In the genomic region with DNA sequence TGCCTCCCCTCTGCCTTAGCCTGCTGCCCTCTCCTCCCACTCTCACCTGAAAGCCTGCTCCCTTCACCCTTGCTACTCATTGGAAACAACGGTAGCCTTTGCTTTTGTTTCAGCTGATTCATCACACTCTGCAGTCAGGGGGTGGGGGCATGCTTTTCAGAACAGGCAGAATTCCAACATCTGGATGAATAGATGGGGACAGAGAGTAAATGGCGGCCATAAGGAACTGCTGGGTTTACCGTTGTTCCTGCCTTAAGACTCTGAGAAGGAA, we compare ENCODE assay signal across 19 mouse cellular contexts.
DNase-seq lines count a peak whose midpoint lies in the region; ATAC-seq lines count a peak whose summit lies in the region.
"Had no signal": no experiment of that assay in that cellular context is flagged by ENCODE, and none has a peak within 500 bp of the region (broad histone marks: within the 10 kb centered on the region; RNA-seq: fewer than 3 reads in every experiment).

No protein-coding gene starts in this region.

- H3K27ac ChIP-seq in liver, embryonic 11.5 days (ENCODE audit: low read depth, low read length), result peak overlapping the region; percentile 41; the same call in 1 of the 2 replicates
- H3K27ac ChIP-seq in limb, embryonic 12.5 days, result peak overlapping the region; percentile 45; the same call in 1 of the 2 replicates
- H3K27ac ChIP-seq in stomach, embryonic 16.5 days (ENCODE audit: low read length), result 0 out of 2 replicates have a peak overlapping the region, but pooled peaks have one; percentile 43
- H3K27ac ChIP-seq: forebrain, embryonic 12.5 days; kidney, embryonic 15.5 days; left cerebral cortex, adult 2 months; stomach, embryonic 15.5 days had no signal

- 64% methylated on average over 3 of the region's 3 CpGs for WGBS in liver, embryonic 11.5 days
- 66% methylated on average over 3 of the region's 3 CpGs for WGBS in limb, embryonic 12.5 days
- WGBS in stomach, embryonic 16.5 days, result 48% methylated on average over 3 of the region's 3 CpGs

- no peaks in the 10 kb centered on the region for H3K27me3 ChIP-seq in liver, embryonic 11.5 days (replicated peaks; ENCODE audit: control insufficient read depth, insufficient read depth, low read length)
- 0 out of 2 replicates have a peak, but pooled peaks cover 2% of the 10 kb centered on the region for H3K27me3 ChIP-seq in limb, embryonic 12.5 days
- no peaks in the 10 kb centered on the region for H3K27me3 ChIP-seq in stomach, embryonic 16.5 days (ENCODE audit: control insufficient read depth, insufficient read depth, low read length)
- H3K27me3 ChIP-seq: forebrain, embryonic 12.5 days; heart, embryonic 13.5 days; stomach, embryonic 15.5 days had no signal

- H3K4me1 ChIP-seq in liver, embryonic 11.5 days (replicated peaks; ENCODE audit: control insufficient read depth, insufficient read depth, low read length), result peaks cover 32% of the 10 kb centered on the region
- peaks cover 39% of the 10 kb centered on the region for H3K4me1 ChIP-seq in limb, embryonic 12.5 days (replicated peaks)
- peaks cover 19% of the 10 kb centered on the region for H3K4me1 ChIP-seq in stomach, embryonic 16.5 days (ENCODE audit: control insufficient read depth, insufficient read depth, low read length)

- H3K9ac ChIP-seq in liver, embryonic 11.5 days (ENCODE audit: low read depth, low read length), result no peak overlapping the region
- no peak overlapping the region for H3K9ac ChIP-seq in limb, embryonic 12.5 days (replicated peaks)
- no peak overlapping the region for H3K9ac ChIP-seq in stomach, embryonic 16.5 days (ENCODE audit: low read length)
- H3K9ac ChIP-seq: forebrain, embryonic 12.5 days; heart, embryonic 13.5 days; kidney, embryonic 15.5 days; stomach, embryonic 15.5 days had no signal

- no peaks in the 10 kb centered on the region for H3K9me3 ChIP-seq in liver, embryonic 11.5 days (ENCODE audit: control insufficient read depth, low read length)
- H3K9me3 ChIP-seq in limb, embryonic 12.5 days, result no peaks in the 10 kb centered on the region
- H3K9me3 ChIP-seq in stomach, embryonic 16.5 days (replicated peaks; ENCODE audit: control insufficient read depth, low read length), result no peaks in the 10 kb centered on the region
- H3K9me3 ChIP-seq: forebrain, embryonic 12.5 days; heart, embryonic 13.5 days; kidney, embryonic 15.5 days; stomach, embryonic 15.5 days had no signal

- no peak overlapping the region; the same call in 1 of the 2 replicates for H3K4me2 ChIP-seq in liver, embryonic 11.5 days
- no peak overlapping the region for H3K4me2 ChIP-seq in limb, embryonic 12.5 days
- H3K4me2 ChIP-seq in stomach, embryonic 16.5 days (ENCODE audit: low read depth, low read length), result no peak overlapping the region
- H3K4me2 ChIP-seq: forebrain, embryonic 12.5 days; heart, embryonic 13.5 days; kidney, embryonic 15.5 days; stomach, embryonic 15.5 days had no signal

- no peaks in the 10 kb centered on the region for H3K36me3 ChIP-seq in liver, embryonic 11.5 days (ENCODE audit: control insufficient read depth, insufficient read depth, low read length)
- H3K36me3 ChIP-seq in limb, embryonic 12.5 days, result peaks cover 78% of the 10 kb centered on the region
- no peaks in the 10 kb centered on the region for H3K36me3 ChIP-seq in stomach, embryonic 16.5 days (ENCODE audit: control insufficient read depth, insufficient read depth, low read length)
- H3K36me3 ChIP-seq: heart, embryonic 13.5 days; kidney, embryonic 15.5 days had no signal

- no peak overlapping the region for H3K4me3 ChIP-seq in liver, embryonic 11.5 days (ENCODE audit: low read depth, low read length)
- no peak overlapping the region for H3K4me3 ChIP-seq in limb, embryonic 12.5 days (replicated peaks)
- no peak overlapping the region for H3K4me3 ChIP-seq in stomach, embryonic 16.5 days (replicated peaks; ENCODE audit: low read length)
- H3K4me3 ChIP-seq: forebrain, embryonic 12.5 days; heart, embryonic 13.5 days; kidney, embryonic 15.5 days; left cerebral cortex, adult 2 months; stomach, embryonic 15.5 days had no signal

- DNase-seq in liver, embryonic 11.5 days (ENCODE audit: low spot score), result no peak
- DNase-seq in liver (no peak), R1 (ENCODE audit: low read depth, low spot score) (peak; percentile 62)
- no peak for DNase-seq in thymus, postnatal 10 days (ENCODE audit: low spot score in 2 of 2)
- DNase-seq in right cerebral cortex, postnatal 10 days (ENCODE audit: low spot score in 2 of 2), result no peak
- DNase-seq: adrenal gland, postnatal 36 days; cerebellum, adult 9-11 months; gastrocnemius, postnatal 36 days; midbrain, embryonic 14.5 days; right cerebral cortex, adult 18-20 months; spleen, adult 18-20 months; thymus, postnatal 14 days had no signal

- 0 out of 2 replicates have a peak, but pooled peaks have one; percentile 5 for ATAC-seq in liver, embryonic 11.5 days (replicated peaks; ENCODE audit: low FRiP score)
- ATAC-seq in limb, embryonic 12.5 days (ENCODE audit: insufficient number of reproducible peaks, insufficient read depth, low FRiP score, low TSS enrichment, low read depth), result no peak
- no peak for ATAC-seq in stomach, embryonic 16.5 days (ENCODE audit: insufficient read depth, low FRiP score)
